Mouse (Mus musculus): ENCODE results near the gene Cdh3. TPM values are rescaled to one million over a fixed set of nuclear protein-coding genes. Genes with fewer than 3 reads are reported as not detected.

Gene Cdh3
- total and polyA plus RNA-seq, 2 experiments from 2014 or later = 0.67 to 4.3 TPM

DNA sequence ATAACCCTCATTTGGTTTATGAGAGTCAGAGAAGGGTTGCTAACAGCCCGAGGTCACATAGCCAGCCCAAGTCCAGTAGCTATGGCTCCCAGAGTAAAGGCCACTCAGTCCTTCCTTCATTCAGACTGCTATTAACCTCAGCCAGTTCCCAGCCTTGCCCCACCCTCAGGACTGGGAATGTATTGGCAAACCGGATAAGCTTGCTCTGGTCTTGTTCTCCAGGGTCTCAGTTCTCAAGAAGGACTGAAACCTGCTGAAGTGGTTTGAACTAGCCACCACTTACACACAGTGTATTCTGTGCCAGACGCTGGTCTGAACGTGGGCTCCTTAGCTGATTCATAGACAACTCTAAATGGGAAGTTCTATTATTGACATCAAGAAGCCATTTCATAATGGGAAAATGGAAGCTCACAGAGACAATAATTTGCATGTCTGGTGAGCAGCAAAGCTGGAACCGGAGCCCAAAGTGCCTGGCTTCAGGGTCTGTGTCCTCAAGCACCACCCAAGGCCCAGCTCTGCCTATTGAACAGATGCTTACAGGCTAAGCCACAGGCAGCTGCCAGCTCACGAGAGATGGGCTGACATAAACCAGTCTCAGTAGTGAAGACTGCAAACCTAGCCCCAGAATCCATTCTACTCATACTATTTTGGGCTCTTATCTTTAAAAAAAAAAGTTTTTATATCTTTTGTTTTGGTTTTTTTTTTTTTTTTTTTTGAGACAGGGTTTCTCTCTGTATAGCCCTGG lies 70.8 kb downstream of the Cdh3 start:
- Histone ChIP-seq H3K9ac (replicated peaks; ENCODE audit: low read length, poor library complexity, severe bottlenecking) (no peak overlapping the region), H3K4me1 (ENCODE audit: insufficient read depth, low read length) (no peaks in the 10 kb centered on the region), H3K4me3 (ENCODE audit: low read depth, low read length) (no peak overlapping the region), H3K27ac (ENCODE audit: low read depth, low read length) (no peak overlapping the region), H3K36me3 (ENCODE audit: insufficient read depth, low read length) (no peaks in the 10 kb centered on the region), H3K4me2 (ENCODE audit: low read depth, low read length, poor library complexity, severe bottlenecking) (no peak overlapping the region), H3K27me3 (ENCODE audit: insufficient read depth, low read length) (no peaks in the 10 kb centered on the region), H3K9me3 (ENCODE audit: low read length) (no peaks in the 10 kb centered on the region)
- WGBS = 82% methylated on average over 6 of the region's 6 CpGs
- ATAC-seq (ENCODE audit: low FRiP score) (no peak), DNase-seq (ENCODE audit: low spot score) (no peak)
- no peak for TF ChIP-seq CTCF (IDR thresholded peaks at IDR 0.05)

- H3K4me1 ChIP-seq (ENCODE audit: insufficient read depth, low read length) = no peaks in the 10 kb centered on the region
- DNase-seq (ENCODE audit: low spot score) (no peak), ATAC-seq (ENCODE audit: low FRiP score) (no peak)
- no peaks in the 10 kb centered on the region for H3K9me3 ChIP-seq (ENCODE audit: low read length)
- no peak overlapping the region for H3K4me2 ChIP-seq (ENCODE audit: low read depth, low read length, poor library complexity, severe bottlenecking)
- H3K4me3 ChIP-seq (ENCODE audit: low read depth, low read length) = no peak overlapping the region
- H3K36me3 ChIP-seq (ENCODE audit: insufficient read depth, low read length) = no peaks in the 10 kb centered on the region
- WGBS = 83% methylated on average over 11 of the region's 11 CpGs
- H3K9ac ChIP-seq (replicated peaks; ENCODE audit: low read length, poor library complexity, severe bottlenecking) = no peak overlapping the region
- no peaks in the 10 kb centered on the region for H3K27me3 ChIP-seq (ENCODE audit: insufficient read depth, low read length)
- no peak overlapping the region for H3K27ac ChIP-seq (ENCODE audit: low read depth, low read length)
- TF ChIP-seq CTCF (IDR thresholded peaks at IDR 0.05) = no peak
Observed at GRCm38 (mm10) chr8:106584942-106585670, 74.4 kb downstream of the Cdh3 start.

DNA sequence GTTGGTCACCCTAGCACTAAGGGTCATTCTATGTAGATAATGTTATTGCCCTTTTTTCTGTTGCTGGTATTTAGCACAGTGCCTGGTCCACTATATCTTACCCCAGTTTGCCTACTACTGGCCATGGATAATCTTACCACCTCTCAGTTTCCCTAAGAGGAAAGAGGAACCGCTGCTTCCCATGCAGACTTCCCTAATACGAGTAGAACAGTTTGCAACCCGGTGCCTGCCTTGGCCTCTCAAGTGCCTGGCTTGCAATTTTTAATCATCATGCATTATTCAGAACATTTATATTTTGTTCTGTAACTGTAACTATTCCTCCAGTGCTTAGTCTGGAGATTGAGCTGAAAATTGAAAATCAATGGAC lies 75.0 kb downstream of the Cdh3 start:
- 88% methylated on average over 3 of the region's 3 CpGs for WGBS
- no peaks in the 10 kb centered on the region for H3K36me3 ChIP-seq (ENCODE audit: insufficient read depth, low read length)
- DNase-seq (ENCODE audit: low spot score) = no peak
- ATAC-seq (ENCODE audit: low FRiP score) = no peak
- H3K27ac ChIP-seq (ENCODE audit: low read depth, low read length) = no peak overlapping the region
- no peak overlapping the region for H3K4me3 ChIP-seq (ENCODE audit: low read depth, low read length)
- no peaks in the 10 kb centered on the region for H3K4me1 ChIP-seq (ENCODE audit: insufficient read depth, low read length)
- no peaks in the 10 kb centered on the region for H3K27me3 ChIP-seq (ENCODE audit: insufficient read depth, low read length)
- H3K9me3 ChIP-seq (ENCODE audit: low read length) = no peaks in the 10 kb centered on the region
- H3K4me2 ChIP-seq (ENCODE audit: low read depth, low read length, poor library complexity, severe bottlenecking) = no peak overlapping the region
- no peak for TF ChIP-seq CTCF (IDR thresholded peaks at IDR 0.05)
- H3K9ac ChIP-seq (replicated peaks; ENCODE audit: low read length, poor library complexity, severe bottlenecking) = no peak overlapping the region

GRCm38 (mm10) chr8:106586896-106587295 lies 76.2 kb downstream of the Cdh3 start:
- no peak overlapping the region for H3K27ac ChIP-seq (ENCODE audit: low read depth, low read length)
- H3K4me3 ChIP-seq (ENCODE audit: low read depth, low read length) = no peak overlapping the region
- H3K4me1 ChIP-seq (ENCODE audit: insufficient read depth, low read length) = no peaks in the 10 kb centered on the region
- no peaks in the 10 kb centered on the region for H3K9me3 ChIP-seq (ENCODE audit: low read length)
- H3K27me3 ChIP-seq (ENCODE audit: insufficient read depth, low read length) = no peaks in the 10 kb centered on the region
- no peaks in the 10 kb centered on the region for H3K36me3 ChIP-seq (ENCODE audit: insufficient read depth, low read length)
- no peak for TF ChIP-seq CTCF (IDR thresholded peaks at IDR 0.05)
- WGBS = 82% methylated on average over 8 of the region's 8 CpGs
- ATAC-seq (ENCODE audit: low FRiP score) (no peak), DNase-seq (ENCODE audit: low spot score) (no peak)
- H3K9ac ChIP-seq (replicated peaks; ENCODE audit: low read length, poor library complexity, severe bottlenecking) = no peak overlapping the region
- H3K4me2 ChIP-seq (ENCODE audit: low read depth, low read length, poor library complexity, severe bottlenecking) = no peak overlapping the region

DNA sequence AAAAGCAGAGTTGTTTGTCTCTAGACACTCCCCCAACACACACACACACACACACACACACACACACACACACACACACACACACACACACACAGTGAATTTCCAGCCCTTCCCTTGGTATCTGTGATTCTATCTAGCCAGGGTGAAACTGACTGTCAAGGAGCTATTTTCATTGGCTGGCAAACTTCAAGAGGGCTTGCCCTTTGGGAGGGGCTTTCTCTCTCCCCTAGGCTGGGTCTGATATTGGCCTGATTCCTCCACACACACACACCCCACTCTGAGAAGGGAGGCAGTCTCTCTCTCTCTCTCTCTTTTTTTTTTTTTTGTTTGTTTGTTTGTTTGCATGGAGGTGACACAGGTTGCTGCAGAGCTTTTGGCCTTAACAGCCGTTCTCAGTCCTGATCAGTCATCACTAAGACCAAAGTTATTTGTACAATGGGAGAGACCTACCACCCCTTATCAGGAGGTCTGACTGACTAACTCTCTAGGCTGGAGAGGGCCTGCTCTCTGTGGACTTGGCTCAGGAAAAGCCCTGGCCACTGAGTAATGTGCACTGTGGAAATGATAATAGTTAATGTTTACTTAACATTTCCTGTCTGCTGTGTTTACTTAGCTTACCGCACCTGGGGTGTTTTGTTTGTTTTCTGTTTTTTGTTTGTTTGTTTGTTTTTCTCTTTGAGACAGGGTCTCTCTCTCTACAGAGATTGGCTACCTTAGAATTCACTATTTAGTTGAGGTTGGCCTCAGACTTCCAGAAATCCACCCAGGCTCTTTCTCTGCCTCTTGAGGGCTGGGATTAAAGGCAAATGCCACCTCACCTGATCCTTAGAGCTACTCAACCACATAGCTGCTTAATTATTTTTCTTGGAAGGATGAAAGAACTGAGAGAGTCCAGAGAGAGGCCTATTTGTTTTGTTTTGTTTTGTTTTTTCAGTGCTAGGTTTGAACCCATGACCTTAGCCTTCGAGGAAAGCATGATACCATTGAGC lies 78.0 kb downstream of the Cdh3 start:
- no peaks in the 10 kb centered on the region for H3K4me1 ChIP-seq (ENCODE audit: insufficient read depth, low read length)
- H3K9ac ChIP-seq (replicated peaks; ENCODE audit: low read length, poor library complexity, severe bottlenecking) = no peak overlapping the region
- TF ChIP-seq CTCF (IDR thresholded peaks at IDR 0.05) = no peak
- no peaks in the 10 kb centered on the region for H3K27me3 ChIP-seq (ENCODE audit: insufficient read depth, low read length)
- no peak overlapping the region for H3K4me2 ChIP-seq (ENCODE audit: low read depth, low read length, poor library complexity, severe bottlenecking)
- no peak for DNase-seq (ENCODE audit: low spot score)
- 69% methylated on average over 3 of the region's 3 CpGs for WGBS
- no peaks in the 10 kb centered on the region for H3K9me3 ChIP-seq (ENCODE audit: low read length)
- ATAC-seq (ENCODE audit: low FRiP score) = no peak
- H3K27ac ChIP-seq (ENCODE audit: low read depth, low read length) = no peak overlapping the region
- no peak overlapping the region for H3K4me3 ChIP-seq (ENCODE audit: low read depth, low read length)
- H3K36me3 ChIP-seq (ENCODE audit: insufficient read depth, low read length) = no peaks in the 10 kb centered on the region

All from midbrain, postnatal 0 days (tissue).